Mouse (Mus musculus) C2C12 (cell line): ENCODE measurements around the gene Phf1.

Experiments used
- CEBPB ChIP-seq: IDR thresholded peaks from one replicate; pipeline ENCODE4 v1.6.1; 2011; ENCODE audit warnings: low read depth, mild to moderate bottlenecking, control low read depth, moderate library complexity
- CTCF ChIP-seq: IDR thresholded peaks from one replicate; pipeline ENCODE4 v1.5.1; 2011; ENCODE audit not compliant: control insufficient read depth, insufficient read depth, insufficient read length
- MAX ChIP-seq: IDR thresholded peaks from one replicate; pipeline ENCODE4 v1.6.1; 2011; ENCODE audit warnings: mild to moderate bottlenecking, control low read depth
- MYOD1 ChIP-seq: IDR thresholded peaks from one replicate; pipeline ENCODE4 v1.6.1; 2011; ENCODE audit warnings: low read depth; ENCODE audit not compliant: control insufficient read depth, insufficient read length
- MYOG ChIP-seq: IDR thresholded peaks from one replicate; pipeline ENCODE4 v1.6.1; 2011; ENCODE audit not compliant: control insufficient read depth, insufficient read length; ENCODE audit errors: extremely low read depth
- USF1 ChIP-seq: IDR thresholded peaks from one replicate; pipeline ENCODE4 v1.6.1; 2011; ENCODE audit warnings: low read depth, mild to moderate bottlenecking, control low read depth, moderate library complexity

DNA sequence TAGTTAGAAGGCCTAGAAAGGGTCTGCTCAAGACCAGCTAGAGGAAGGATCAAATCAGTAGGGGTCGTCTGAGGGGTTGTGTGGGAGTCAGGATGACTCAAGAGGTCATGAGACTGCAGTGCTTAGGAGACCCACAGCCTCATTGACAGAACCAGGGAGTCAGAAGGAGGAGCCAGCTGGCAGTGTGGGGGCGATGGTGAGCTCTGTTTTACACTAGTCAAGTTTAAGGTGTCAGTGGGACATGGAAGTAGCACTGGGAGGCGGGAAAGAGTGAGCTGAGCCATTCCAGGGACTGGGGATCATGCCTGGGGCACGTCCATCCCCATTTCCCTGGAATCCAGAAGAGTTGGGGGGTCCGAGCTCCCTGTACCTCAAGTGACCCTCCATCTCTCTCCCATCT is 26.0 kb downstream of the Phf1 start:
- no peak for TF ChIP-seq CTCF
- TF ChIP-seq MAX, result no peak
- no peak for TF ChIP-seq MYOG
- TF ChIP-seq USF1, result no peak
- no peak for TF ChIP-seq MYOD1
- no peak for TF ChIP-seq CEBPB
